Mouse (Mus musculus) liver, embryonic 15.5 days (tissue): ENCODE data around the gene Odf4. TPM values are rescaled to one million over a fixed set of nuclear protein-coding genes. Genes with fewer than 3 reads are reported as not detected.
A peak's percentile ranks its signal among the peaks of the same experiment; 100 is the strongest.

Source experiments
- ATAC-seq: fragments of 200-750 bp; cut with Nextera tagmentation; 2 replicates; pipeline ENCODE4 v1.8.0; 2017; ENCODE audit warnings: moderate number of reproducible peaks, mild to moderate bottlenecking, moderate library complexity; ENCODE audit not compliant: insufficient read depth
- H3K27ac ChIP-seq: fragments of 300-500 bp; sonication (generic); replicated peaks from 2 replicates; pipeline ENCODE4 v1.5.1; 2015; ENCODE audit warnings: mild to moderate bottlenecking, inconsistent platforms
- H3K27me3 ChIP-seq: fragments of 300-500 bp; sonication (generic); 2 replicates; pipeline ENCODE4 v1.6.1; 2015; ENCODE audit warnings: mild to moderate bottlenecking, inconsistent platforms
- H3K36me3 ChIP-seq: fragments of 300-500 bp; sonication (generic); replicated peaks from 2 replicates; pipeline ENCODE4 v1.6.1; 2015; ENCODE audit warnings: moderate library complexity, mild to moderate bottlenecking, inconsistent platforms
- H3K4me1 ChIP-seq: fragments of 300-500 bp; sonication (generic); replicated peaks from 2 replicates; pipeline ENCODE4 v1.6.1; 2015; ENCODE audit warnings: inconsistent platforms
- H3K4me2 ChIP-seq: fragments of 300-500 bp; sonication (generic); 2 replicates; pipeline ENCODE4 v1.6.1; 2015; ENCODE audit warnings: moderate library complexity, mild to moderate bottlenecking, inconsistent platforms
- H3K4me3 ChIP-seq: fragments of 300-500 bp; sonication (generic); replicated peaks from 2 replicates; pipeline ENCODE4 v1.5.1; 2015; ENCODE audit warnings: mild to moderate bottlenecking, inconsistent platforms
- H3K9ac ChIP-seq: fragments of 300-500 bp; sonication (generic); 2 replicates; pipeline ENCODE4 v1.6.1; 2015; ENCODE audit warnings: moderate library complexity, mild to moderate bottlenecking, inconsistent platforms
- H3K9me3 ChIP-seq: fragments of 300-500 bp; sonication (generic); replicated peaks from 2 replicates; pipeline ENCODE4 v1.6.1; 2016; ENCODE audit warnings: inconsistent platforms
- WGBS: fragments of 180-500 bp; shearing (Covaris S2); methylation state at CpG from one replicate; pipeline ENCODE4 v1.1.7; 2015; ENCODE audit warnings: mixed read lengths; ENCODE audit not compliant: insufficient replicate concordance; 5-methylcytosine and 5-hydroxymethylcytosine counted together
- polyA plus RNA-seq: library from polyadenylated mRNA; unstranded; fragments of >200 nt; fragmentation: Nextera tagmentation; extraction: Ambion mirVana; gene quantifications from 2 replicates; pipeline ENCODE4 v1.2.1, GENCODE M21; 2015

The Odf4 gene
- polyA plus RNA-seq, 1 experiment from 2014 or later, result not detected

GRCm38 (mm10) chr11:68892233-68892832, 34.5 kb downstream of the Odf4 start:
- peaks cover 47% of the 10 kb centered on the region for H3K4me1 ChIP-seq
- peak overlapping the region; percentile 11; the same call in 1 of the 2 replicates for H3K9ac ChIP-seq
- 37% methylated on average over 15 of the region's 15 CpGs for WGBS
- H3K4me2 ChIP-seq, result peak overlapping the region; percentile 36
- ATAC-seq, result no peak
- no peaks in the 10 kb centered on the region for H3K9me3 ChIP-seq
- no peak overlapping the region for H3K4me3 ChIP-seq
- H3K36me3 ChIP-seq, result no peaks in the 10 kb centered on the region
- H3K27ac ChIP-seq, result 0 out of 2 replicates have a peak overlapping the region, but pooled peaks have one; percentile 38
- H3K27me3 ChIP-seq, result no peaks in the 10 kb centered on the region

- Histone ChIP-seq H3K9me3 (no peaks in the 10 kb centered on the region), H3K36me3 (no peaks in the 10 kb centered on the region), H3K27ac (no peak overlapping the region), H3K4me2 (no peak overlapping the region), H3K27me3 (no peaks in the 10 kb centered on the region), H3K9ac (no peak overlapping the region), H3K4me3 (no peak overlapping the region), H3K4me1 (peaks cover 41% of the 10 kb centered on the region)
- no peak for ATAC-seq
- 48% methylated on average over 5 of the region's 5 CpGs for WGBS
These were observed 35.1 kb downstream of the Odf4 start for GRCm38 (mm10) chr11:68891823-68892222.

- Histone ChIP-seq H3K4me2 (no peak overlapping the region), H3K9ac (no peak overlapping the region), H3K4me3 (no peak overlapping the region), H3K36me3 (no peaks in the 10 kb centered on the region), H3K9me3 (no peaks in the 10 kb centered on the region), H3K27me3 (no peaks in the 10 kb centered on the region), H3K27ac (no peak overlapping the region), H3K4me1 (peaks cover 30% of the 10 kb centered on the region)
- 21% methylated on average over 2 of the region's 2 CpGs for WGBS
- ATAC-seq, result no peak
These were observed 36.3 kb downstream of the Odf4 start for GRCm38 (mm10) chr11:68890625-68891024.

- Histone ChIP-seq H3K36me3 (no peaks in the 10 kb centered on the region), H3K4me1 (peaks cover 41% of the 10 kb centered on the region), H3K9ac (no peak overlapping the region), H3K4me3 (no peak overlapping the region), H3K27ac (no peak overlapping the region), H3K4me2 (no peak overlapping the region), H3K9me3 (no peaks in the 10 kb centered on the region), H3K27me3 (no peaks in the 10 kb centered on the region)
- WGBS, result 62% methylated on average over 2 of the region's 2 CpGs
- ATAC-seq, result no peak
These were observed 38.2 kb downstream of the Odf4 start for GRCm38 (mm10) chr11:68888653-68889052.

- no peak within 1 kb of the TSS for H3K4me3 ChIP-seq
- no peaks in the 10 kb centered on the region for H3K36me3 ChIP-seq
- no peak within 1 kb of the TSS for H3K9ac ChIP-seq
- H3K4me2 ChIP-seq, result no peak within 1 kb of the TSS
- peaks cover 42% of the 10 kb centered on the region for H3K4me1 ChIP-seq
- WGBS, result 40% methylated on average over 6 of the region's 6 CpGs
- H3K9me3 ChIP-seq, result no peaks in the 10 kb centered on the region
- no peak within 1 kb of the TSS for H3K27ac ChIP-seq
- ATAC-seq, result no peak
- no peaks in the 10 kb centered on the region for H3K27me3 ChIP-seq
These were observed 38.6 kb downstream of the Odf4 start, which contains the start of gene Rnf222 for GRCm38 (mm10) chr11:68888253-68888652. Gene Rnf222 (plus strand): TSS chr11:68888553.

GRCm38 (mm10) chr11:68886091-68886490, 40.8 kb downstream of the Odf4 start:
- no peak for ATAC-seq
- H3K36me3 ChIP-seq, result no peaks in the 10 kb centered on the region
- no peaks in the 10 kb centered on the region for H3K27me3 ChIP-seq
- peaks cover 32% of the 10 kb centered on the region for H3K4me1 ChIP-seq
- H3K4me2 ChIP-seq, result no peak overlapping the region
- H3K9me3 ChIP-seq, result no peaks in the 10 kb centered on the region
- 76% methylated on average over 5 of the region's 5 CpGs for WGBS
- H3K27ac ChIP-seq, result 0 out of 2 replicates have a peak overlapping the region, but pooled peaks have one; percentile 14
- H3K4me3 ChIP-seq, result no peak overlapping the region
- H3K9ac ChIP-seq, result no peak overlapping the region

GRCm38 (mm10) chr11:68884368-68884767, 42.5 kb downstream of the Odf4 start:
- Histone ChIP-seq H3K36me3 (no peaks in the 10 kb centered on the region), H3K4me2 (peak overlapping the region; percentile 61), H3K27me3 (no peaks in the 10 kb centered on the region), H3K9ac (peak overlapping the region; percentile 44), H3K4me3 (0 out of 2 replicates have a peak overlapping the region, but pooled peaks have one; percentile 4), H3K27ac (peak overlapping the region; percentile 75), H3K9me3 (no peaks in the 10 kb centered on the region), H3K4me1 (peaks cover 32% of the 10 kb centered on the region)
- 38% methylated on average over 5 of the region's 5 CpGs for WGBS
- peak; percentile 96 for ATAC-seq

GRCm38 (mm10) chr11:68883843-68884242, 43.0 kb downstream of the Odf4 start:
- peak overlapping the region; percentile 75 for H3K27ac ChIP-seq
- H3K4me3 ChIP-seq, result no peak overlapping the region
- no peak for ATAC-seq

GRCm38 (mm10) chr11:68882107-68882506, 44.8 kb downstream of the Odf4 start:
- Histone ChIP-seq H3K9me3 (no peaks in the 10 kb centered on the region), H3K36me3 (no peaks in the 10 kb centered on the region), H3K4me1 (peaks cover 31% of the 10 kb centered on the region), H3K9ac (no peak overlapping the region), H3K4me3 (no peak overlapping the region), H3K27ac (peak overlapping the region; percentile 33; the same call in 1 of the 2 replicates), H3K27me3 (no peaks in the 10 kb centered on the region), H3K4me2 (no peak overlapping the region)
- WGBS, result 47% methylated on average over 14 of the region's 14 CpGs
- no peak for ATAC-seq

More at GRCm38 (mm10) chr11:68883843-68884242, 43.0 kb downstream of the Odf4 start:
- Histone ChIP-seq H3K4me1 (peaks cover 30% of the 10 kb centered on the region), H3K36me3 (no peaks in the 10 kb centered on the region), H3K4me2 (peak overlapping the region; percentile 61), H3K9ac (peak overlapping the region; percentile 44), H3K27me3 (no peaks in the 10 kb centered on the region), H3K9me3 (no peaks in the 10 kb centered on the region)
- 49% methylated on average over 2 of the region's 2 CpGs for WGBS

GRCm38 (mm10) chr11:68878811-68879210, 48.1 kb downstream of the Odf4 start:
- Histone ChIP-seq H3K4me1 (peaks cover 19% of the 10 kb centered on the region), H3K9me3 (no peaks in the 10 kb centered on the region), H3K36me3 (no peaks in the 10 kb centered on the region), H3K27ac (no peak overlapping the region), H3K27me3 (no peaks in the 10 kb centered on the region), H3K9ac (no peak overlapping the region), H3K4me3 (no peak overlapping the region), H3K4me2 (no peak overlapping the region)
- 57% methylated on average over 5 of the region's 5 CpGs for WGBS
- ATAC-seq, result no peak

- ATAC-seq, result no peak
- no peaks in the 10 kb centered on the region for H3K9me3 ChIP-seq
- peaks cover 15% of the 10 kb centered on the region; the same call in 1 of the 2 replicates for H3K4me1 ChIP-seq
- 0% methylated on average over 2 of the region's 2 CpGs for WGBS
- H3K9ac ChIP-seq, result no peak overlapping the region
- no peaks in the 10 kb centered on the region for H3K27me3 ChIP-seq
- H3K4me2 ChIP-seq, result no peak overlapping the region
- no peaks in the 10 kb centered on the region for H3K36me3 ChIP-seq
- H3K27ac ChIP-seq, result no peak overlapping the region
- H3K4me3 ChIP-seq, result no peak overlapping the region
These were observed 52.0 kb downstream of the Odf4 start for GRCm38 (mm10) chr11:68874841-68875240.
